Mouse (Mus musculus): ENCODE measurements at regions not wholly inside any gene's neighbourhood (a gene's known extent, or its start where the extent isn't known, plus 50 kb on each side); places are given as distances from the start of the nearest gene placed in this dataset.

DNA sequence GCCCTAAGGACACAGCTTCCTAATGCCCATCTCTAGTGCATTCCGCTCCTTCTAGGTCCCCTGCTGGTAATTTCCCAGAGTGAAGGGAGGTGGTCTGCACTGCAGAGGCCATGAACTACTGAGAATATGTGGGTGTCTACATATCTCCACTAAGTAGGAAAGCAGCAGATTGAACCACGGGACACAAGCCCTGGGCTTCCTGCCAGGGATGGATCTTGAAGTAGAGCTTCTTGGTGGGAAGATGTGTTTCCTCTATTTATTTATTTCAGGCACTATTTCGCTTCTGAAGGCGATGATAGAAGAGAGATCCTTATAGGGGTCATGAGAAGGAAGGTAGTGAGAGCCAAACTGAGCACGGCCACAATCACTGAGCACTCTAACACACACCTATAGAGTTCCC is 91.7 kb upstream of the Vps8 start:
- Histone ChIP-seq H3K4me2 (ENCODE audit: low read depth, low read length) (peak overlapping the region; percentile 31; the same call in 1 of the 2 replicates), H3K4me1 (replicated peaks; ENCODE audit: control insufficient read depth, insufficient read depth, low read length) (peaks cover 11% of the 10 kb centered on the region), H3K9me3 (ENCODE audit: control insufficient read depth, low read length) (no peaks in the 10 kb centered on the region), H3K36me3 (ENCODE audit: control insufficient read depth, insufficient read depth, low read length) (no peaks in the 10 kb centered on the region), H3K4me3 (ENCODE audit: low read length) (no peak overlapping the region), H3K27ac (ENCODE audit: low read length) (no peak overlapping the region), H3K27me3 (ENCODE audit: control insufficient read depth, insufficient read depth, low read depth, low read length) (no peaks in the 10 kb centered on the region), H3K9ac (ENCODE audit: low read length) (no peak overlapping the region)
- no peak for ATAC-seq (ENCODE audit: low read depth)
- 53% methylated on average over 5 of the region's 5 CpGs for WGBS

DNA sequence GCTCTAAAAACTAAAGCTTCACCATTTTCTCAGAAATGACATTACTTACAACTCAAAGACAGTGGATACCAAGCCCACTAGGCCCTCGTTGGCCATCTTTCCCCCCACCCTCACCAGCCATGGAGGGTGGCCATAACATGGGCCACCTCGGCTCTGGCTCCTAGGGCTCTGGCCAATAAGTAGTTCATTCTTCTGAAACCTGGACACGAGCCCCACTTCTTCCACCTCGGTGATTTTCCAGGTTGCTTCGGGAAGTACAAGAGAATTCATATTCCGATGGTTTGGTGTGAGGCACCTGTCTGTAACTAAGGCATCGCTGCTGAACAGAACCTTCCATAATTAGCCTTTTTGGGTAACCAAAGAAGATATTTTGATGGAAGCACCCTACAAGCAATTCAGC is 90.5 kb upstream of the Vps8 start:
- WGBS, result 39% methylated on average over 7 of the region's 7 CpGs

DNA sequence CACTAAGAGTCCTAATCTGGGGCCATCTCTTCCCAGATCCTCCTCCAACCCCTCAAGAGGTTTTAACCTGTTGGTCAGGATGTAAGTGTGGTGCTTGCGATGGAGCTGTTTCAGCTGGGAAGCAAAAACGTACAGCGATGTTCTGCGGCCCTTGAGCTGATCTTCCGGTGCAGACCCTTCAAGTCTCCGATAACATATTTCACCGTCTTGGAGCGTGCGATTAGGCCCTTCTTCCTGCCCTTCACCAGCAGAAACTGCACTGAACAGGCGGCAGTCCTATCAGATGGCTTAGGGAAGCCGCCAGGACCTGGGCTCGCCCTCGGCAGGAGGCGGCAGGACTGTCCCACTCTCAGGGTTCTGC is 90.1 kb upstream of the Vps8 start:
- H3K4me3 ChIP-seq (ENCODE audit: low read length), result peak overlapping the region; percentile 65
- WGBS, result under 1% methylated on average over 14 of the region's 14 CpGs
- peak overlapping the region; percentile 83 for H3K27ac ChIP-seq (ENCODE audit: low read length)
- H3K9me3 ChIP-seq (ENCODE audit: control insufficient read depth, low read length), result no peaks in the 10 kb centered on the region
- peak overlapping the region; percentile 83 for H3K9ac ChIP-seq (ENCODE audit: low read length)
- peaks cover 15% of the 10 kb centered on the region for H3K4me1 ChIP-seq (replicated peaks; ENCODE audit: control insufficient read depth, insufficient read depth, low read length)
- ATAC-seq (ENCODE audit: low read depth), result no peak
- no peaks in the 10 kb centered on the region for H3K36me3 ChIP-seq (ENCODE audit: control insufficient read depth, insufficient read depth, low read length)
- H3K27me3 ChIP-seq (ENCODE audit: control insufficient read depth, insufficient read depth, low read depth, low read length), result no peaks in the 10 kb centered on the region
- peak overlapping the region; percentile 66 for H3K4me2 ChIP-seq (ENCODE audit: low read depth, low read length)

More for the DNA sequence above, 90.5 kb upstream of the Vps8 start:
- Histone ChIP-seq H3K4me2 (ENCODE audit: low read depth, low read length) (peak overlapping the region; percentile 66), H3K4me1 (replicated peaks; ENCODE audit: control insufficient read depth, insufficient read depth, low read length) (peaks cover 13% of the 10 kb centered on the region), H3K27me3 (ENCODE audit: control insufficient read depth, insufficient read depth, low read depth, low read length) (no peaks in the 10 kb centered on the region), H3K27ac (ENCODE audit: low read length) (peak overlapping the region; percentile 83; the same call in 1 of the 2 replicates), H3K36me3 (ENCODE audit: control insufficient read depth, insufficient read depth, low read length) (no peaks in the 10 kb centered on the region), H3K9ac (ENCODE audit: low read length) (peak overlapping the region; percentile 83), H3K4me3 (ENCODE audit: low read length) (peak overlapping the region; percentile 65), H3K9me3 (ENCODE audit: control insufficient read depth, low read length) (no peaks in the 10 kb centered on the region)
- no peak for ATAC-seq (ENCODE audit: low read depth)

DNA sequence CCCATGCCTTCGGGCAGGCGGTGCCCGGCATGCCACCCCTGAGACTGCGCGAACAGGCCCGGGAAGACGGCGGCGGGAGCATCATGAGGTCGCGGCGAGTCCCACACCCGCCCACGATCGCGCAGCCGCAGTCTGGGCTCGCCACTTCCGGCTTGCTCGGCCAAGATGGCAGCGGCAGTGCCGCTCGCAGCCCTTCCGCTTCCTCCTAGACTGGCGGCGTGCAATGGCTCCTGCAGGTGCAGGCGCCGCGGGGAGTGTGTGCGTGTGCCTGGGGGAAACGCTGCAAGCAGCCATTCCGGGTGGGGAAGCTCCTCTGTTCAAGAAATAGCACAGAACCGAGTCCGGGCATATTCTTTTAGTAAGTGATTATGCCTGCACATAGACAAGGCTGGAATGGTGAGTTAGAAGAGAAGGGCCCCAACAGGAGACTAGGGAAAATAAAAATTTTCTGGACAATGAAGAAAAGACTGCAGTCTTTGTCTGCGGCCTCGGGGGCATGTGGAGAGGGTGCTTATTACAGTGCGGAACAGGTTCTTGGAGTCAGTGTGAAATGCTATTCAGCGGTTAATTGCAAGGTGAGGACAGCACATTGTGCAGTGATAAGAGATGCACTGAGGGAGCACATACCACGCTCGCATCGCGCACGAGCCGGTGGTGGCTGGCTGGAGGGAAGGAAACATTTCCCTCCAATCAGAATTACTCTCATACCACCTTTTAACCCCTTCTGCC is 89.5 kb upstream of the Vps8 start:
- peaks cover 19% of the 10 kb centered on the region for H3K4me1 ChIP-seq (replicated peaks; ENCODE audit: control insufficient read depth, insufficient read depth, low read length)
- peak; percentile 90 for ATAC-seq (ENCODE audit: low read depth)
- H3K9me3 ChIP-seq (ENCODE audit: control insufficient read depth, low read length), result no peaks in the 10 kb centered on the region
- H3K36me3 ChIP-seq (ENCODE audit: control insufficient read depth, insufficient read depth, low read length), result no peaks in the 10 kb centered on the region
- peak overlapping the region; percentile 66 for H3K4me2 ChIP-seq (ENCODE audit: low read depth, low read length)
- WGBS, result 2% methylated on average over 44 of the region's 44 CpGs
- H3K27me3 ChIP-seq (ENCODE audit: control insufficient read depth, insufficient read depth, low read depth, low read length), result no peaks in the 10 kb centered on the region
- peak overlapping the region; percentile 65 for H3K4me3 ChIP-seq (ENCODE audit: low read length)
- H3K9ac ChIP-seq (ENCODE audit: low read length), result peak overlapping the region; percentile 83
- H3K27ac ChIP-seq (ENCODE audit: low read length), result peak overlapping the region; percentile 83

DNA sequence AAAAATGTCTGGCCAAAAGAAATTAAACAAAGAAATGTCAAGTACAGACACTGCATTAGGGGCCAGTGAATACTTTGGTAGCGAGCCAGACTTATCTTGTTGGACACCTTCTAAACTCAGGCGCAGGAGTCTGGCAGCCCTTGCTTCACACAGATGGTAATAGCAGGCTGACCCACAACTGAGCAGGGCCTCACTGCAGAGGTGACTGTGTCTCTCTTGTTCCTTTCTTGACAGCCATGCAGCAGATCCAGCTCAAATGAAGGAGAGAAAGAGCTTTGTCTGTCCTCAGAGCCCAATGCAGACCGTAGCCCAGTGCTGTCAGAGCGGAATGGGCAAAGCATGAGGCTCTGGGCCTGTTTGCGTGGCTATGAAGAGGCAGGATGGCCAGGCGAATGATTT is 83.9 kb upstream of the Vps8 start:
- Histone ChIP-seq H3K9ac (ENCODE audit: low read length) (peak overlapping the region; percentile 59), H3K4me2 (ENCODE audit: low read depth, low read length) (no peak overlapping the region), H3K27ac (ENCODE audit: low read length) (peak overlapping the region; percentile 99)

DNA sequence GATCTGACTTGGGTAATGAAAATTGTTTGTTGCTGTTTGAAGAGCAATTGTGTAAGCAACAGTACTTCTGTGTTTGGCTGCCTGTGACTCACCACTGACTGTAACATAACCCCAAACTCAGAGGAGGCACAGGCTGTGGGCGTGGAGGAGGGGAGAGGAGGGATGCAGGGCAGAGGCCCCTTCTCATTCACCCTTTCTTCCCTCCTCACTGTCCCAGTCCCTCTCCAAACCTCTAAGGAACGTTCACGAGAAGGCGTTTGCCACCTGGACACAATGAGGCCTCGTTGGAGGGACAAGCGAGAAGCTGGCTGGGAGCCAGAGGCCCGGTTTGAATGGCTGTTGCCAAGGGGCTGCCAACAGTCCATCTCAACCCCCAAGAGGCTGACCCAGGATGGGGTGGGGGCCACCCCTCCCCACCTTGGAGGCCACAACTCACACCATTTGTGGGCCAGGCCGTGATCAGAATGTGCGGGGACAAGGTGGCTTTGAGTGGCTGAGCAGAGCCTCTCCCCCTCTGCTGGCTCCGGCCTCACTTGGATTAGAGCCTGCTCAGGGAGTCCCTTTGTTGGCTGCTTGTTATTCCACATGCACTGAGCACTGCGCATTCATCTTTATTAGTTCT is 83.3 kb upstream of the Vps8 start:
- peak overlapping the region; percentile 59 for H3K9ac ChIP-seq (ENCODE audit: low read length)
- peak overlapping the region; percentile 99 for H3K27ac ChIP-seq (ENCODE audit: low read length)
- H3K4me2 ChIP-seq (ENCODE audit: low read depth, low read length), result peak overlapping the region; percentile 42; the same call in 1 of the 2 replicates
- H3K36me3 ChIP-seq (ENCODE audit: control insufficient read depth, insufficient read depth, low read length), result no peaks in the 10 kb centered on the region
- no peak overlapping the region for H3K4me3 ChIP-seq (ENCODE audit: low read length)
- no peaks in the 10 kb centered on the region for H3K27me3 ChIP-seq (ENCODE audit: control insufficient read depth, insufficient read depth, low read depth, low read length)
- peaks cover 31% of the 10 kb centered on the region for H3K4me1 ChIP-seq (replicated peaks; ENCODE audit: control insufficient read depth, insufficient read depth, low read length)
- peak; percentile 88 for ATAC-seq (ENCODE audit: low read depth)
- no peaks in the 10 kb centered on the region for H3K9me3 ChIP-seq (ENCODE audit: control insufficient read depth, low read length)
- 11% methylated on average over 11 of the region's 11 CpGs for WGBS

More for the DNA sequence above, 83.9 kb upstream of the Vps8 start:
- ATAC-seq (ENCODE audit: low read depth), result peak; percentile 85
- Histone ChIP-seq H3K27me3 (ENCODE audit: control insufficient read depth, insufficient read depth, low read depth, low read length) (no peaks in the 10 kb centered on the region), H3K4me1 (replicated peaks; ENCODE audit: control insufficient read depth, insufficient read depth, low read length) (peaks cover 31% of the 10 kb centered on the region), H3K36me3 (ENCODE audit: control insufficient read depth, insufficient read depth, low read length) (no peaks in the 10 kb centered on the region), H3K4me3 (ENCODE audit: low read length) (no peak overlapping the region), H3K9me3 (ENCODE audit: control insufficient read depth, low read length) (no peaks in the 10 kb centered on the region)
- 35% methylated on average over 6 of the region's 6 CpGs for WGBS

DNA sequence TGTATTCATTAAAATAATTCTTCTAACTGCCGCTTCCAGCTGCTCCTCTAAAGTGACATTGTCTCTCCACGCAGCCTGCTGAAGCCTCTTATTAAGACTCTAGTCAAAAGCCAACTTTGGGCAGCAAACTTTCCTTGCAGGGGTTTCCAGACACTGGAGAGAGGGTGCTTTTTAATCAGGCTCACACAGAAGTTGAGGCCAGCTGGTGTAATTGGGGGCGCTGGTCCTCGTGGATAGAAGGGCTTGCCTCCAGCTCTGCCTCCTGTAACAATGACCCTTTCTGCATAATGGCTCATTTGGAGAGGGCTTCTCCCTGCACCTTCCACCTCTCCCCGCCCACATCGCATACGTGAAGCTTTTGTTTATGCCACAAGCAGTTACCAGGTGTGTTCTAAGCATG is 82.8 kb upstream of the Vps8 start:
- WGBS, result 54% methylated on average over 7 of the region's 7 CpGs
- Histone ChIP-seq H3K9me3 (ENCODE audit: control insufficient read depth, low read length) (no peaks in the 10 kb centered on the region), H3K9ac (ENCODE audit: low read length) (no peak overlapping the region), H3K4me2 (ENCODE audit: low read depth, low read length) (no peak overlapping the region), H3K4me1 (replicated peaks; ENCODE audit: control insufficient read depth, insufficient read depth, low read length) (peaks cover 31% of the 10 kb centered on the region), H3K4me3 (ENCODE audit: low read length) (no peak overlapping the region), H3K27ac (ENCODE audit: low read length) (peak overlapping the region; percentile 99), H3K36me3 (ENCODE audit: control insufficient read depth, insufficient read depth, low read length) (no peaks in the 10 kb centered on the region), H3K27me3 (ENCODE audit: control insufficient read depth, insufficient read depth, low read depth, low read length) (no peaks in the 10 kb centered on the region)
- ATAC-seq (ENCODE audit: low read depth), result no peak

DNA sequence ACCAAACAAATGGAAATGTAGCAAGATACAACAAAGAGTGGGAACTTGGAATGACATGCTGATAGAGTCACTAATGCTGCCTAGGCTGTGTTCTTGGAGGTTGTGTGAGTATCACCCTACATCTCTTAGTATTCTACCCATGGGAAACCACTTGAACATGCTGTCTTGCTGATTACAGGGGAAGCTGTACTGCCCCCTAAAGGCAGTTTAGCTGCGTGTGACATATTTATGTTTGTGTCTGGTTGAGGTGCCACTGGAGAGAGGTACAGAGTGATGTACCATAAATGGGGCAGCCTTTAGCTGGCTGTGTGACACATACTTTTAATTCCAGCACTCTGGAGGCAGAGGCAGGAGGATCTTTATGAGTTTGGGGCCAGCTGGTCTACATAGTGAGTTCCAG is 73.0 kb upstream of the Vps8 start:
- H3K27me3 ChIP-seq (ENCODE audit: control insufficient read depth, insufficient read depth, low read depth, low read length), result no peaks in the 10 kb centered on the region
- no peak overlapping the region for H3K27ac ChIP-seq (ENCODE audit: low read length)
- WGBS, result 74% methylated on average over 1 of the region's 1 CpGs
- H3K4me2 ChIP-seq (ENCODE audit: low read depth, low read length), result no peak overlapping the region
- H3K9ac ChIP-seq (ENCODE audit: low read length), result no peak overlapping the region
- no peaks in the 10 kb centered on the region for H3K9me3 ChIP-seq (ENCODE audit: control insufficient read depth, low read length)
- no peak overlapping the region for H3K4me3 ChIP-seq (ENCODE audit: low read length)
- ATAC-seq (ENCODE audit: low read depth), result no peak
- H3K36me3 ChIP-seq (ENCODE audit: control insufficient read depth, insufficient read depth, low read length), result no peaks in the 10 kb centered on the region
- H3K4me1 ChIP-seq (replicated peaks; ENCODE audit: control insufficient read depth, insufficient read depth, low read length), result no peaks in the 10 kb centered on the region

DNA sequence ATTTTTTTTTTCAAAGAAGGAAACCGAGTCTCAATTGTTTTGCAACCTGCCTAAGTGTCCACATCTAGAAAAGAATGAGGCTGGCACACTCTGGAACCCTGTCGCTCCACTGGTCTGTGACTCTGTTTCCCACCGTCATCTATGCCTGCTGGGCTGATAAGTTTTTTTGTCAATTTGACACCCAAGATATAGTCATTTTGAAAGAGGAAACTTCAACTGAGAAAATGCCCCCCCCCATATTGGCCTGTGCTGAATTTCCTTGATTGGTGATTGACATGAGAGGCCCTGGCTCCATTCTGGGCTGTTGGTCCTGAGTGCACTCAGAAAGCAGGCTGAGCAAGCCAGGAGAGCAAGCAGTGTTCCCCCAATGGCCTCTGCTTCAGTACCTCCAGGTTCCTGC is 71.6 kb upstream of the Vps8 start:
- no peak overlapping the region for H3K9ac ChIP-seq (ENCODE audit: low read length)
- no peaks in the 10 kb centered on the region; the same call in 1 of the 2 replicates for H3K4me1 ChIP-seq (replicated peaks; ENCODE audit: control insufficient read depth, insufficient read depth, low read length)
- no peaks in the 10 kb centered on the region for H3K9me3 ChIP-seq (ENCODE audit: control insufficient read depth, low read length)
- H3K27me3 ChIP-seq (ENCODE audit: control insufficient read depth, insufficient read depth, low read depth, low read length), result no peaks in the 10 kb centered on the region
- no peak for ATAC-seq (ENCODE audit: low read depth)
- no peaks in the 10 kb centered on the region for H3K36me3 ChIP-seq (ENCODE audit: control insufficient read depth, insufficient read depth, low read length)
- 78% methylated on average over 3 of the region's 3 CpGs for WGBS
- no peak overlapping the region for H3K27ac ChIP-seq (ENCODE audit: low read length)
- H3K4me2 ChIP-seq (ENCODE audit: low read depth, low read length), result no peak overlapping the region
- H3K4me3 ChIP-seq (ENCODE audit: low read length), result no peak overlapping the region

Measured in lung, embryonic 16.5 days (tissue).